Mouse (Mus musculus): Measurements from ENCODE around the gene Odr4.

- TF ChIP-seq CTCF (IDR thresholded peaks at IDR 0.05; ENCODE audit: insufficient read depth, low read depth, low read length): no peak
- TF ChIP-seq POLR2A (IDR thresholded peaks at IDR 0.05; ENCODE audit: insufficient read depth, low read depth, low read length): no peak
Measured at GRCm38 (mm10) chr1:150407285-150407684, 14.4 kb upstream of the Odr4 start.
